Mouse (Mus musculus): Measurements from ENCODE around the gene Cacna1c.

GRCm38 (mm10) chr6:119110369-119110768, 85.8 kb downstream of the Cacna1c start:
- TF ChIP-seq CTCF (IDR thresholded peaks at IDR 0.05), result no peak
- no peak for TF ChIP-seq EP300 (IDR thresholded peaks at IDR 0.05)

Measured in lung, postnatal 0 days (tissue).